Mouse (Mus musculus): Measurements from ENCODE around the gene Tiam1. TPM values are rescaled to one million over a fixed set of nuclear protein-coding genes. Genes with fewer than 3 reads are reported as not detected.

The Tiam1 gene
- polyA plus RNA-seq, 1 experiment from 2014 or later = 11.5 TPM

- Histone ChIP-seq H3K4me2 (replicated peaks; ENCODE audit: low read depth, low read length) (no peak overlapping the region), H3K27me3 (ENCODE audit: insufficient read depth, low read length) (no peaks in the 10 kb centered on the region), H3K4me1 (ENCODE audit: insufficient read depth, low read length) (no peaks in the 10 kb centered on the region), H3K4me3 (ENCODE audit: low read length) (no peak overlapping the region), H3K9me3 (ENCODE audit: low read length) (no peaks in the 10 kb centered on the region), H3K27ac (ENCODE audit: low read length) (no peak overlapping the region), H3K9ac (replicated peaks; ENCODE audit: low read length) (no peak overlapping the region), H3K36me3 (ENCODE audit: insufficient read depth, low read length) (no peaks in the 10 kb centered on the region)
- WGBS = 92% methylated on average over 11 of the region's 11 CpGs
- no peak for ATAC-seq (ENCODE audit: low FRiP score, low TSS enrichment)
Observed at GRCm38 (mm10) chr16:89980075-89980744, 163.4 kb downstream of the Tiam1 start.

DNA sequence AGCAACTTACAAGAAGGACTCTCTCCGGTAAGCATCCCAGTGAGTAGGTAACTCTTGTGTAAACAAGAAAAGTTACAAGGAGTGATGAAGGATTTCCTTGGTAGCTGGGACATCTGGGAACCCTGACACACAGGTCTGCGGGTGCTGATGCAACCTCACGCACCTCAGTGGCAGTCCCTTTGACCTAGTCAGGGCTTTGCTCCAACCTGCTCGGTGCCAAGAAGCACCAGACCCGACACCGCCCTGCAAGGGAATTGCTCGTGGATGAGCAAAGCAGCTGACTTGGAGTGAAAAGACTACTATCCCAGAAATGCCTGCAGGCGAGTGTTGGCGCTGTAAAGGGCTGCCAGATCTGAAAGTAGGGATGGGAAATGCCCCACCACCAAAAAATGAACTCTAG, 168.1 kb downstream of the Tiam1 start:
- WGBS = 89% methylated on average over 9 of the region's 9 CpGs
- no peak for ATAC-seq (ENCODE audit: low FRiP score, low TSS enrichment)

GRCm38 (mm10) chr16:89973814-89974712, 169.5 kb downstream of the Tiam1 start:
- Histone ChIP-seq H3K4me2 (replicated peaks; ENCODE audit: low read depth, low read length) (no peak overlapping the region), H3K9ac (replicated peaks; ENCODE audit: low read length) (no peak overlapping the region), H3K9me3 (ENCODE audit: low read length) (no peaks in the 10 kb centered on the region), H3K4me1 (ENCODE audit: insufficient read depth, low read length) (no peaks in the 10 kb centered on the region), H3K27me3 (ENCODE audit: insufficient read depth, low read length) (no peaks in the 10 kb centered on the region), H3K4me3 (ENCODE audit: low read length) (no peak overlapping the region), H3K36me3 (ENCODE audit: insufficient read depth, low read length) (no peaks in the 10 kb centered on the region), H3K27ac (ENCODE audit: low read length) (no peak overlapping the region)
- peak; percentile 43; the same call in 1 of the 2 replicates for ATAC-seq (ENCODE audit: low FRiP score, low TSS enrichment)
- WGBS = 48% methylated on average over 16 of the region's 16 CpGs

More for the DNA sequence above, 168.1 kb downstream of the Tiam1 start:
- Histone ChIP-seq H3K4me2 (replicated peaks; ENCODE audit: low read depth, low read length) (no peak overlapping the region), H3K27ac (ENCODE audit: low read length) (no peak overlapping the region), H3K4me1 (ENCODE audit: insufficient read depth, low read length) (no peaks in the 10 kb centered on the region), H3K36me3 (ENCODE audit: insufficient read depth, low read length) (no peaks in the 10 kb centered on the region), H3K27me3 (ENCODE audit: insufficient read depth, low read length) (no peaks in the 10 kb centered on the region), H3K9ac (replicated peaks; ENCODE audit: low read length) (no peak overlapping the region), H3K9me3 (ENCODE audit: low read length) (no peaks in the 10 kb centered on the region), H3K4me3 (ENCODE audit: low read length) (no peak overlapping the region)

DNA sequence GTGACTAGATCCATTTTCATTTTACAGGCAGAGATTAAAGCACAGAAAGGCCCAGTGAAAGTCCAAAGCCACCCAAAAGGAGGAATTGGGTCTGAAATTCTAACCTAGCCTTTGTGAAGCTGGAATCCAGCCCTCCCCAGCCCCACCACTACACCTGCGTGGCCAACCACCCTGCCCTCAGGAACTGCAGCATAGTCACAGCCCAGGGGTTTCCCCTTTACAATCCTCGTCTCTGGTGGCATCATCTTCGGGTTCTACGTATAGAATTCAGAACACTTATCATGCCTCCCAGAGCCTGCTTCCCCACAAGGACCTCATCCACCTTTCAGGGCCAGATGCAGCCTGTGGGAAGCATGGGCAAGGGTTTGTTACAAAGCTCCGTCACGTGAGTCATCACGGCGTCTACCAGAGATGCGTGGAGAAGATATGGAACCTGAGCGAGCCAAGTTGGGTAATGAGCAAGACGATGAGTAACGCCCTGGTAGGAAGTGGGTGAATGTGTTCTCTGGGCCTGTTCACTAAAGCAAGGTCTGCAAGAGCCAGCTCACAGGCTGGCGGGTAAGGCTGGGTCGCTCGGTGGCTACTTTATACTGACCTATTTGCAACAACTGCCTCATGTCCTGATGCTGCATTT, 170.6 kb downstream of the Tiam1 start:
- H3K9me3 ChIP-seq (ENCODE audit: low read length) = no peaks in the 10 kb centered on the region
- no peak overlapping the region for H3K4me3 ChIP-seq (ENCODE audit: low read length)
- no peak overlapping the region for H3K9ac ChIP-seq (replicated peaks; ENCODE audit: low read length)
- no peak overlapping the region for H3K27ac ChIP-seq (ENCODE audit: low read length)
- WGBS = 83% methylated on average over 15 of the region's 15 CpGs
- no peaks in the 10 kb centered on the region for H3K27me3 ChIP-seq (ENCODE audit: insufficient read depth, low read length)
- no peaks in the 10 kb centered on the region for H3K36me3 ChIP-seq (ENCODE audit: insufficient read depth, low read length)
- ATAC-seq (ENCODE audit: low FRiP score, low TSS enrichment) = no peak
- no peak overlapping the region for H3K4me2 ChIP-seq (replicated peaks; ENCODE audit: low read depth, low read length)
- peaks cover 4% of the 10 kb centered on the region; the same call in 1 of the 2 replicates for H3K4me1 ChIP-seq (ENCODE audit: insufficient read depth, low read length)

- H3K4me2 ChIP-seq (replicated peaks; ENCODE audit: low read depth, low read length) = no peak overlapping the region
Observed at GRCm38 (mm10) chr16:89972018-89972417, 171.6 kb downstream of the Tiam1 start.

GRCm38 (mm10) chr16:89968058-89968457, 175.5 kb downstream of the Tiam1 start:
- Histone ChIP-seq H3K4me2 (replicated peaks; ENCODE audit: low read depth, low read length) (no peak overlapping the region), H3K27ac (ENCODE audit: low read length) (no peak overlapping the region), H3K27me3 (ENCODE audit: insufficient read depth, low read length) (no peaks in the 10 kb centered on the region), H3K4me3 (ENCODE audit: low read length) (no peak overlapping the region), H3K9me3 (ENCODE audit: low read length) (peaks cover 4% of the 10 kb centered on the region), H3K9ac (replicated peaks; ENCODE audit: low read length) (no peak overlapping the region), H3K36me3 (ENCODE audit: insufficient read depth, low read length) (no peaks in the 10 kb centered on the region), H3K4me1 (ENCODE audit: insufficient read depth, low read length) (peaks cover 4% of the 10 kb centered on the region; the same call in 1 of the 2 replicates)
- ATAC-seq (ENCODE audit: low FRiP score, low TSS enrichment) = no peak
- 69% methylated on average over 6 of the region's 6 CpGs for WGBS

More at GRCm38 (mm10) chr16:89972018-89972417, 171.6 kb downstream of the Tiam1 start:
- WGBS = 94% methylated on average over 6 of the region's 6 CpGs
- Histone ChIP-seq H3K36me3 (ENCODE audit: insufficient read depth, low read length) (no peaks in the 10 kb centered on the region), H3K4me3 (ENCODE audit: low read length) (no peak overlapping the region), H3K9ac (replicated peaks; ENCODE audit: low read length) (no peak overlapping the region), H3K4me1 (ENCODE audit: insufficient read depth, low read length) (peaks cover 4% of the 10 kb centered on the region; the same call in 1 of the 2 replicates), H3K27ac (ENCODE audit: low read length) (no peak overlapping the region), H3K27me3 (ENCODE audit: insufficient read depth, low read length) (no peaks in the 10 kb centered on the region), H3K9me3 (ENCODE audit: low read length) (no peaks in the 10 kb centered on the region)
- ATAC-seq (ENCODE audit: low FRiP score, low TSS enrichment) = no peak

DNA sequence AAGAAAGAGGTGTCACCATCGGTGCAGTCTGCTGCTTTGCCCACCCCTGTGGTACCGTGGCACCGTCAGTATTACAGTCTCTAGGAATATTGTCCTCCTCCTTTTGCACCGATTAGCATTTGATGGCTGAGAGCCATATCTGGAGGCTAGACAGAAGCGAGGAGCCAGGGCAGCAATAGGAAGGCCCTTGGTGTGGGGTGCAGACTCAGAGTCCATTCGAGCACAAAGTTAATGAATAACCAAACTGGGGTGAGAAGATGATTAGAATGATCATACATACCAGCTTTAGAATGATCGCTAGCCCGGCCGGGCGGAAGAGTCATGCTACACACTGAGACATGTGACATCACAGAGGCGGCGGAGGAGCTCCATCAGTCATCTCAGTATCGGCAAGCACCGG, 180.7 kb downstream of the Tiam1 start:
- no peak overlapping the region for H3K4me2 ChIP-seq (replicated peaks; ENCODE audit: low read depth, low read length)
- WGBS = 88% methylated on average over 14 of the region's 14 CpGs
- H3K27ac ChIP-seq (ENCODE audit: low read length) = no peak overlapping the region
- no peaks in the 10 kb centered on the region for H3K36me3 ChIP-seq (ENCODE audit: insufficient read depth, low read length)
- H3K27me3 ChIP-seq (ENCODE audit: insufficient read depth, low read length) = no peaks in the 10 kb centered on the region
- H3K4me3 ChIP-seq (ENCODE audit: low read length) = no peak overlapping the region
- ATAC-seq (ENCODE audit: low FRiP score, low TSS enrichment) = no peak
- H3K9ac ChIP-seq (replicated peaks; ENCODE audit: low read length) = no peak overlapping the region
- peaks cover 4% of the 10 kb centered on the region for H3K9me3 ChIP-seq (ENCODE audit: low read length)
- peaks cover 28% of the 10 kb centered on the region for H3K4me1 ChIP-seq (ENCODE audit: insufficient read depth, low read length)

GRCm38 (mm10) chr16:89960904-89961303, 182.7 kb downstream of the Tiam1 start:
- ATAC-seq (ENCODE audit: low FRiP score, low TSS enrichment) = no peak
- Histone ChIP-seq H3K4me1 (ENCODE audit: insufficient read depth, low read length) (peaks cover 29% of the 10 kb centered on the region), H3K4me3 (ENCODE audit: low read length) (peak overlapping the region; percentile 56), H3K27me3 (ENCODE audit: insufficient read depth, low read length) (no peaks in the 10 kb centered on the region), H3K36me3 (ENCODE audit: insufficient read depth, low read length) (no peaks in the 10 kb centered on the region), H3K9me3 (ENCODE audit: low read length) (no peaks in the 10 kb centered on the region), H3K27ac (ENCODE audit: low read length) (no peak overlapping the region), H3K9ac (replicated peaks; ENCODE audit: low read length) (peak overlapping the region; percentile 43; the same call in 1 of the 2 replicates), H3K4me2 (replicated peaks; ENCODE audit: low read depth, low read length) (peak overlapping the region; percentile 96)
- 21% methylated on average over 4 of the region's 8 CpGs for WGBS

GRCm38 (mm10) chr16:89960186-89960878, 183.2 kb downstream of the Tiam1 start:
- H3K27ac ChIP-seq (ENCODE audit: low read length) = peak overlapping the region; percentile 43; the same call in 1 of the 2 replicates
- no peaks in the 10 kb centered on the region for H3K27me3 ChIP-seq (ENCODE audit: insufficient read depth, low read length)
- no peaks in the 10 kb centered on the region for H3K36me3 ChIP-seq (ENCODE audit: insufficient read depth, low read length)
- ATAC-seq (ENCODE audit: low FRiP score, low TSS enrichment) = peak; percentile 70
- WGBS = under 1% methylated on average over 33 of the region's 33 CpGs
- peak overlapping the region; percentile 56 for H3K4me3 ChIP-seq (ENCODE audit: low read length)
- H3K9ac ChIP-seq (replicated peaks; ENCODE audit: low read length) = peak overlapping the region; percentile 70
- peaks cover 29% of the 10 kb centered on the region for H3K4me1 ChIP-seq (ENCODE audit: insufficient read depth, low read length)
- no peaks in the 10 kb centered on the region for H3K9me3 ChIP-seq (ENCODE audit: low read length)
- peak overlapping the region; percentile 96 for H3K4me2 ChIP-seq (replicated peaks; ENCODE audit: low read depth, low read length)
